Mouse (Mus musculus) naive thymus-derived CD4-positive, alpha-beta T cell, adult 5 months (primary cell): Measurements from ENCODE around the gene Snx15. TPM values are rescaled to one million over a fixed set of nuclear protein-coding genes. Genes with fewer than 3 reads are reported as not detected.

Experiments
- polyA plus RNA-seq: library from polyadenylated mRNA; unstranded; fragments of 100-300 nt; shearing (Covaris generic); gene quantifications from one replicate; pipeline ENCODE4 v1.2.1, GENCODE M21; 2017

Gene Snx15
- polyA plus RNA-seq, result 41.7 TPM

GRCm38 (mm10) chr19:6127760-6128341, at the start of gene Snx15:
Gene Snx15, minus strand, starts transcription at chr19:6128304.

GRCm38 (mm10) chr19:6141394-6141749, 13.3 kb upstream of the Snx15 start, which contains the start of gene Arl2:
Gene Arl2, minus strand, starts transcription at chr19:6141548.

GRCm38 (mm10) chr19:6140678-6141393, 12.7 kb upstream of the Snx15 start, which contains the start of gene Batf2:
Gene Batf2, plus strand, starts transcription at chr19:6140983.

GRCm38 (mm10) chr19:6117986-6118676, 10.0 kb downstream of the Snx15 start, which contains the start of gene Sac3d1:
Gene Sac3d1, minus strand, starts transcription at chr19:6118650.

GRCm38 (mm10) chr19:6105586-6105985, 22.5 kb downstream of the Snx15 start, which contains the start of gene Naaladl1:
Gene Naaladl1, plus strand, starts transcription at chr19:6105782.

GRCm38 (mm10) chr19:6094119-6094518, 34.0 kb downstream of the Snx15 start, which contains the start of gene AC131692.1:
Gene AC131692.1, plus strand, starts transcription at chr19:6094419.

GRCm38 (mm10) chr19:6084478-6085248, 43.4 kb downstream of the Snx15 start, which contains the start of the genes Zfpl1 and Cdca5:
Gene Zfpl1, minus strand, starts transcription at chr19:6084956.
Gene Cdca5, plus strand, starts transcription at chr19:6084983.

GRCm38 (mm10) chr19:6082156-6082555, 45.9 kb downstream of the Snx15 start, which contains the start of gene Gm28374:
Gene Gm28374, minus strand, starts transcription at chr19:6082256.

GRCm38 (mm10) chr19:6079983-6080480, 48.1 kb downstream of the Snx15 start, which contains the start of gene Tmem262:
Gene Tmem262, plus strand, starts transcription at chr19:6080033.

GRCm38 (mm10) chr19:6076564-6077393, 51.3 kb downstream of the Snx15 start, which contains the start of gene Vps51:
Gene Vps51, minus strand, starts transcription at chr19:6077231.

Other genes starting within 250 kb of the Snx15 start
- gene Tigd3, start 234.2 kb downstream of the Snx15 start, polyA plus RNA-seq, result 0.55 TPM
- gene Dpf2, start 215.3 kb downstream of the Snx15 start, polyA plus RNA-seq, result 128 TPM
- gene Cdc42ep2, start 203.5 kb downstream of the Snx15 start, polyA plus RNA-seq, result 0.14 TPM
- 51.0 TPM for gene Pola2, start 164.1 kb downstream of the Snx15 start, polyA plus RNA-seq
- not detected for gene Slc22a20, start 142.2 kb downstream of the Snx15 start, polyA plus RNA-seq
- gene Capn1, start 112.4 kb downstream of the Snx15 start, polyA plus RNA-seq, result 53.1 TPM
- gene Syvn1, start 81.7 kb downstream of the Snx15 start, polyA plus RNA-seq, result 69.3 TPM
- gene Mrpl49, start 70.5 kb downstream of the Snx15 start, polyA plus RNA-seq, result 37.0 TPM
- 1,034 TPM for gene Fau, start 70.5 kb downstream of the Snx15 start, polyA plus RNA-seq
- 20.1 TPM for gene Znhit2, start 67.1 kb downstream of the Snx15 start, polyA plus RNA-seq
- 15.6 TPM for gene Tm7sf2, start 59.9 kb downstream of the Snx15 start, polyA plus RNA-seq
- gene Vps51, start 51.1 kb downstream of the Snx15 start, polyA plus RNA-seq, result 109 TPM
- not detected for gene Tmem262, start 48.3 kb downstream of the Snx15 start, polyA plus RNA-seq
- 0.80 TPM for gene Gm28374, start 46.0 kb downstream of the Snx15 start, polyA plus RNA-seq
- 27.6 TPM for gene Zfpl1, start 43.3 kb downstream of the Snx15 start, polyA plus RNA-seq
- 0.58 TPM for gene Cdca5, start 43.3 kb downstream of the Snx15 start, polyA plus RNA-seq
- not detected for gene AC131692.1, start 33.9 kb downstream of the Snx15 start, polyA plus RNA-seq
- not detected for gene Naaladl1, start 22.5 kb downstream of the Snx15 start, polyA plus RNA-seq
- gene Sac3d1, start 9.7 kb downstream of the Snx15 start, polyA plus RNA-seq, result 13.0 TPM
- gene Batf2, start 12.7 kb upstream of the Snx15 start, polyA plus RNA-seq, result not detected
- 23.4 TPM for gene Arl2, start 13.2 kb upstream of the Snx15 start, polyA plus RNA-seq
- gene Majin, start 56.1 kb upstream of the Snx15 start, polyA plus RNA-seq, result not detected
- gene Gpha2, start 98.1 kb upstream of the Snx15 start, polyA plus RNA-seq, result not detected
- gene Ppp2r5b, start 107.6 kb upstream of the Snx15 start, polyA plus RNA-seq, result 22.5 TPM
- 91.9 TPM for gene Atg2a, start 113.4 kb upstream of the Snx15 start, polyA plus RNA-seq
- gene Ehd1, start 148.4 kb upstream of the Snx15 start, polyA plus RNA-seq, result 15.0 TPM
- 0.21 TPM for gene Cdc42bpg, start 178.2 kb upstream of the Snx15 start, polyA plus RNA-seq
- gene Men1, start 206.7 kb upstream of the Snx15 start, polyA plus RNA-seq, result 54.5 TPM
- 212 TPM for gene Map4k2, start 212.8 kb upstream of the Snx15 start, polyA plus RNA-seq
- gene Sf1, start 235.4 kb upstream of the Snx15 start, polyA plus RNA-seq, result 554 TPM